Mouse (Mus musculus) MEL (cell line): ENCODE measurements around the gene Gm20441. TPM values are rescaled to one million over a fixed set of nuclear protein-coding genes. Genes with fewer than 3 reads are reported as not detected.

Source experiments
- DNase-seq: peaks from one replicate; pipeline ENCODE4 v3.0.0; 2011; ENCODE audit warnings: low read depth, low spot score
- H3K27ac ChIP-seq: 2 replicates; pipeline ENCODE4 v1.5.1; 2012; ENCODE audit warnings: low read depth, mild to moderate bottlenecking, control low read depth, low read length, moderate library complexity; ENCODE audit not compliant: control insufficient read depth
- H3K27me3 ChIP-seq, 2 experiments: fragments of 150-350 bp in 1 of 2; sonication (generic) in 1 of 2; 2 replicates each; pipeline ENCODE4 v1.6.1; 2012; ENCODE audit warnings: low read length in 2 of 2, mild to moderate bottlenecking in 2 of 2, improper control_type of control experiment in 1 of 2, moderate library complexity in 1 of 2; ENCODE audit not compliant: insufficient read depth in 2 of 2, control insufficient read depth in 1 of 2
- H3K36me3 ChIP-seq, 2 experiments: 2 replicates each; pipeline ENCODE4 v1.6.1; 2012 to 2014; ENCODE audit warnings: low read length in 2 of 2, improper control_type of control experiment in 1 of 2, inconsistent platforms in 1 of 2, mild to moderate bottlenecking in 1 of 2; ENCODE audit not compliant: insufficient read depth in 2 of 2, control insufficient read depth in 1 of 2
- H3K4me1 ChIP-seq, 2 experiments: fragments of 150-350 bp in 1 of 2; sonication (generic) in 1 of 2; 2 replicates each; pipeline ENCODE4 v1.6.1; 2012; ENCODE audit warnings: low read length in 2 of 2, improper control_type of control experiment in 1 of 2, mild to moderate bottlenecking in 1 of 2; ENCODE audit not compliant: insufficient read depth in 2 of 2, control insufficient read depth in 1 of 2
- H3K4me3 ChIP-seq, 2 experiments: fragments of 150-350 bp in 1 of 2; sonication (generic) in 1 of 2; 2 replicates each; pipeline ENCODE4 v1.5.1; 2012; ENCODE audit warnings: low read depth in 2 of 2, low read length in 2 of 2, mild to moderate bottlenecking in 2 of 2, moderate library complexity in 2 of 2, control low read depth in 1 of 2, improper control_type of control experiment in 1 of 2; ENCODE audit not compliant: control insufficient read depth in 1 of 2, insufficient read depth in 1 of 2
- H3K79me2 ChIP-seq: 2 replicates; pipeline ENCODE4 v1.6.1; 2012; ENCODE audit warnings: mild to moderate bottlenecking, low read length, moderate library complexity; ENCODE audit not compliant: control insufficient read depth, poor library complexity, insufficient read depth
- H3K9ac ChIP-seq: 2 replicates; pipeline ENCODE4 v1.6.1; 2012; ENCODE audit warnings: low read depth, mild to moderate bottlenecking, control low read depth, low read length, moderate library complexity; ENCODE audit not compliant: control insufficient read depth, poor library complexity, severe bottlenecking
- H3K9me3 ChIP-seq: fragments of 150-350 bp; sonication (generic); replicated peaks from 2 replicates; pipeline ENCODE4 v1.6.1; 2012; ENCODE audit warnings: mild to moderate bottlenecking, low read length, improper control_type of control experiment, moderate library complexity; ENCODE audit not compliant: insufficient read depth
- BHLHE40 ChIP-seq: IDR thresholded peaks from 2 replicates; pipeline ENCODE4 v1.6.1; 2012; ENCODE audit warnings: low read depth, mild to moderate bottlenecking, inconsistent platforms, low read length, improper control_type of control experiment, borderline replicate concordance
- CHD2 ChIP-seq: IDR thresholded peaks from 2 replicates; pipeline ENCODE4 v1.6.1; 2011; ENCODE audit warnings: low read length, improper control_type of control experiment
- CTCF ChIP-seq, 3 experiments: IDR thresholded peaks in 2 of 3; conservative IDR thresholded peaks in 1 of 3; 2 replicates each; pipeline ENCODE4 v1.5.1; 2011 to 2012; ENCODE audit warnings: low read length in 3 of 3, low read depth in 2 of 3, mild to moderate bottlenecking in 2 of 3, improper control_type of control experiment in 1 of 3, inconsistent platforms in 1 of 3, mixed read lengths in 1 of 3, moderate library complexity in 1 of 3; ENCODE audit not compliant: control insufficient read depth in 1 of 3, insufficient read depth in 1 of 3, poor library complexity in 1 of 3, severe bottlenecking in 1 of 3
- E2F4 ChIP-seq: IDR thresholded peaks from 2 replicates; pipeline ENCODE4 v1.6.1; 2011; ENCODE audit warnings: low read depth, low read length, improper control_type of control experiment, borderline replicate concordance
- ELF1 ChIP-seq: IDR thresholded peaks from 2 replicates; pipeline ENCODE4 v1.6.1; 2014; ENCODE audit warnings: low read depth, mild to moderate bottlenecking, inconsistent platforms, low read length, improper control_type of control experiment, moderate library complexity
- ETS1 ChIP-seq: IDR thresholded peaks from 2 replicates; pipeline ENCODE4 v1.6.1; 2012; ENCODE audit warnings: low read depth, mild to moderate bottlenecking, inconsistent platforms, low read length, improper control_type of control experiment, moderate library complexity
- GABPA ChIP-seq: IDR thresholded peaks from 2 replicates; pipeline ENCODE4 v1.6.1; 2012; ENCODE audit warnings: low read depth, mild to moderate bottlenecking, inconsistent platforms, low read length, improper control_type of control experiment, moderate library complexity
- GATA1 ChIP-seq: IDR thresholded peaks from 2 replicates; pipeline ENCODE4 v1.6.1; 2011; ENCODE audit warnings: low read depth, low read length, improper control_type of control experiment
- JUND ChIP-seq: IDR thresholded peaks from 2 replicates; pipeline ENCODE4 v1.6.1; 2011; ENCODE audit warnings: low read depth, mild to moderate bottlenecking, improper control_type of control experiment, low read length
- KAT2A ChIP-seq: conservative IDR thresholded peaks from 2 replicates; pipeline ENCODE4 v1.6.1; 2012; ENCODE audit warnings: low read depth, low read length, improper control_type of control experiment, inconsistent platforms
- MAFK ChIP-seq: IDR thresholded peaks from 2 replicates; pipeline ENCODE4 v1.6.1; 2011; ENCODE audit warnings: low read depth, mild to moderate bottlenecking, low read length, improper control_type of control experiment, borderline replicate concordance
- MAZ ChIP-seq: IDR thresholded peaks from 2 replicates; pipeline ENCODE4 v1.6.1; 2012; ENCODE audit warnings: low read depth, mild to moderate bottlenecking, inconsistent platforms, low read length, improper control_type of control experiment
- MEF2A ChIP-seq: IDR thresholded peaks from 2 replicates; pipeline ENCODE4 v1.6.1; 2014; ENCODE audit warnings: low read depth, mild to moderate bottlenecking, inconsistent platforms, low read length, improper control_type of control experiment; ENCODE audit not compliant: poor library complexity, insufficient replicate concordance, severe bottlenecking; ENCODE audit errors: extremely low read depth
- MXI1 ChIP-seq: IDR thresholded peaks from 2 replicates; pipeline ENCODE4 v1.6.1; 2011; ENCODE audit warnings: mild to moderate bottlenecking, low read depth, low read length, improper control_type of control experiment
- MYC ChIP-seq: IDR thresholded peaks from 2 replicates; pipeline ENCODE4 v1.6.1; 2011; ENCODE audit warnings: low read depth, mild to moderate bottlenecking, low read length, improper control_type of control experiment, moderate library complexity
- NELFE ChIP-seq: IDR thresholded peaks from 2 replicates; pipeline ENCODE4 v1.6.1; 2011; ENCODE audit warnings: low read depth, low read length, improper control_type of control experiment
- NRF1 ChIP-seq: IDR thresholded peaks from 2 replicates; pipeline ENCODE4 v1.6.1; 2014; ENCODE audit warnings: low read depth, mild to moderate bottlenecking, inconsistent platforms, low read length, improper control_type of control experiment, moderate library complexity; ENCODE audit not compliant: poor library complexity, insufficient read depth, severe bottlenecking
- POLR2AphosphoS2 ChIP-seq: IDR thresholded peaks from 2 replicates; pipeline ENCODE4 v1.6.1; 2011; ENCODE audit warnings: low read length, improper control_type of control experiment
- POLR2AphosphoS5 ChIP-seq: IDR thresholded peaks from 2 replicates; pipeline ENCODE4 v1.6.1; 2012; ENCODE audit warnings: low read depth, borderline replicate concordance, mild to moderate bottlenecking, inconsistent platforms, low read length, moderate library complexity, mixed read lengths
- RAD21 ChIP-seq: IDR thresholded peaks from 2 replicates; pipeline ENCODE4 v1.6.1; 2011; ENCODE audit warnings: mild to moderate bottlenecking, low read depth, low read length, improper control_type of control experiment
- SIN3A ChIP-seq: IDR thresholded peaks from 2 replicates; pipeline ENCODE4 v1.6.1; 2012; ENCODE audit warnings: low read length, improper control_type of control experiment, inconsistent platforms
- SMC3 ChIP-seq: IDR thresholded peaks from 2 replicates; pipeline ENCODE4 v1.6.1; 2011; ENCODE audit warnings: low read depth, low read length, improper control_type of control experiment
- TAL1 ChIP-seq: IDR thresholded peaks from 2 replicates; pipeline ENCODE4 v1.6.1; 2012; ENCODE audit warnings: mild to moderate bottlenecking, inconsistent platforms, low read length, moderate library complexity, mixed read lengths
- TBP ChIP-seq: IDR thresholded peaks from 2 replicates; pipeline ENCODE4 v1.8.0; 2011; ENCODE audit warnings: low read depth, low read length, improper control_type of control experiment
- TCF12 ChIP-seq: IDR thresholded peaks from 2 replicates; pipeline ENCODE4 v1.6.1; 2014; ENCODE audit warnings: low read depth, mild to moderate bottlenecking, inconsistent platforms, low read length, improper control_type of control experiment, moderate library complexity
- USF1 ChIP-seq: IDR thresholded peaks from 2 replicates; pipeline ENCODE4 v1.6.1; 2014; ENCODE audit warnings: low read depth, mild to moderate bottlenecking, inconsistent platforms, low read length, improper control_type of control experiment, moderate library complexity
- USF2 ChIP-seq, 2 experiments: IDR thresholded peaks; 2 replicates each; pipeline ENCODE4 v1.6.1; 2011 to 2012; ENCODE audit warnings: improper control_type of control experiment in 2 of 2, low read length in 2 of 2, borderline replicate concordance in 1 of 2, inconsistent platforms in 1 of 2, low read depth in 1 of 2, mild to moderate bottlenecking in 1 of 2; ENCODE audit not compliant: insufficient read depth in 1 of 2
- ZC3H11A ChIP-seq: IDR thresholded peaks from 2 replicates; pipeline ENCODE4 v1.6.1; 2012; ENCODE audit warnings: low read depth, mild to moderate bottlenecking, inconsistent platforms, low read length, improper control_type of control experiment
- ZKSCAN1 ChIP-seq: IDR thresholded peaks from 2 replicates; pipeline ENCODE4 v1.6.1; 2012; ENCODE audit warnings: low read depth, mild to moderate bottlenecking, inconsistent platforms, low read length, improper control_type of control experiment, moderate library complexity
- ZNF384 ChIP-seq: IDR thresholded peaks from 2 replicates; pipeline ENCODE4 v1.6.1; 2012; ENCODE audit warnings: low read depth, mild to moderate bottlenecking, inconsistent platforms, low read length, improper control_type of control experiment
- polyA plus RNA-seq, 2 experiments: library from polyadenylated mRNA; stranded (reverse) in 1 of 2; unstranded in 1 of 2; fragments of >175 nt in 1 of 2; fragments of >200 nt in 1 of 2; gene quantifications; 2 replicates each; pipeline versions ENCODE4 v1.2.1 to v1.2.4; 2012; ENCODE audit warnings: low replicate concordance in 2 of 2, low read depth in 1 of 2; ENCODE audit not compliant: insufficient read length in 2 of 2, insufficient read depth in 1 of 2, missing spikeins in 1 of 2
- total RNA-seq: library from RNA; depleted of rRNA; stranded (reverse); fragments of 300-350 nt; gene quantifications from 2 replicates; pipeline ENCODE4 v1.2.3, GENCODE M21; 2012

Gm20441 gene
- total and polyA plus RNA-seq, 3 experiments = not detected

DNA sequence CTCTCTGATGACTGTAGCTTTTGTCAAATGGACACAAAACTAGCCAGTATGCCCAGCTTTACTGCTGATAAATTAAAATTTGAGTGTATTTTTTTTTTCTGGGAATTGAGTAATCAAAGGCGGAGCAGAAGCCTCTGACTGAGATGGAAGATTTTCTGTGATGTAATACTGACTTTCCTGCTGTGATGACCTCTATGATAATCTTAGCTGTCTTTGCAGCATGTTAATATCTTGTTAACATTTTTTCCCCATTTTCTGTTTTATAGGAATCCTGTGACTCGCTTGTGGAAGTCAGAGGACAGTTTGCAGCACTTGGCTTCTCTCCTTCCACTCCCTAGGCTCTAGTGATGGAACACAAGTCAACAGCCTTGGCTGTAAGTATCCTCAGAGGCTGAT, 49.5 kb upstream of the Gm20441 start:
- Histone ChIP-seq H3K79me2 (no peaks in the 10 kb centered on the region; the same call in 1 of the 2 replicates), H3K9ac (no peak overlapping the region), H3K36me3 (peaks cover 0 to 36% of the 10 kb centered on the region in 2 experiments; a peak in 2 of 4 replicates), H3K27ac (no peak overlapping the region), H3K4me1 (peaks cover 3 to 43% of the 10 kb centered on the region in 2 experiments), H3K4me3 (no peak overlapping the region), H3K9me3 (no peaks in the 10 kb centered on the region), H3K27me3 (no peaks in the 10 kb centered on the region)
- TF ChIP-seq NRF1 (no peak), CHD2 (no peak), GATA1 (no peak)
- DNase-seq = no peak

- no peak overlapping the region for H3K9ac ChIP-seq
- no peaks in the 10 kb centered on the region for H3K9me3 ChIP-seq
- DNase-seq = peak; percentile 55
- no peaks in the 10 kb centered on the region for H3K79me2 ChIP-seq
- peaks cover 0 to 32% of the 10 kb centered on the region in 2 experiments; a peak in 2 of 4 replicates for H3K36me3 ChIP-seq
- H3K4me1 ChIP-seq = peaks cover 3 to 42% of the 10 kb centered on the region in 2 experiments
- no peak overlapping the region for H3K4me3 ChIP-seq
- H3K27ac ChIP-seq = peak overlapping the region; percentile 61
- no peaks in the 10 kb centered on the region for H3K27me3 ChIP-seq
- TF ChIP-seq KAT2A (no peak), TCF12 (peak; percentile 44; the same call in 1 of the 2 replicates), MAZ (no peak), NELFE (peak; percentile 48), NRF1 (no peak), TBP (peak; percentile 98), ELF1 (no peak), E2F4 (no peak), JUND (0 out of 2 replicates have a peak, but pooled peaks have one; percentile 50), MEF2A (no peak), GABPA (no peak), POLR2AphosphoS5 (no peak), MAFK (no peak), USF1 (no peak), ZKSCAN1 (no peak), ZNF384 (no peak), RAD21 (no peak), MYC (no peak), ZC3H11A (no peak), MXI1 (no peak), TAL1 (peak; percentile 76), ETS1 (peak; percentile 57; the same call in 1 of the 2 replicates), CTCF (IDR thresholded peaks at IDR 0.05 in 2 of 3, conservative IDR thresholded peaks at IDR 0.05 in 1 of 3; ENCODE audit: control insufficient read depth in 1 of 3, insufficient read depth in 1 of 3, low read depth in 2 of 3, low read length in 3 of 3, poor library complexity in 1 of 3, severe bottlenecking in 1 of 3) (no peak), SIN3A (no peak), SMC3 (no peak), USF2 (IDR thresholded peaks at IDR 0.05; ENCODE audit: borderline replicate concordance in 1 of 2, insufficient read depth in 1 of 2, low read depth in 1 of 2, low read length in 2 of 2) (no peak), CHD2 (no peak), POLR2AphosphoS2 (0 out of 2 replicates have a peak, but pooled peaks have one; percentile 34), BHLHE40 (no peak)
These were observed 48.9 kb upstream of the Gm20441 start for GRCm38 (mm10) chr10:75829529-75830274.
